Mouse (Mus musculus) embryonic fibroblast, embryonic 13.5 days (primary cell): ENCODE data around the gene Cse1l.

Experiments used
- CTCF ChIP-seq: IDR thresholded peaks from 2 replicates; pipeline ENCODE4 v1.5.1; 2011; ENCODE audit warnings: mild to moderate bottlenecking, control low read depth, low read length, moderate library complexity, borderline replicate concordance; ENCODE audit not compliant: insufficient read depth
- POLR2A ChIP-seq: IDR thresholded peaks from 2 replicates; pipeline ENCODE4 v1.6.1; 2011; ENCODE audit warnings: low read depth, mild to moderate bottlenecking, control low read depth, low read length, moderate library complexity

- TF ChIP-seq POLR2A = no peak
- TF ChIP-seq CTCF = no peak
Measured at GRCm38 (mm10) chr2:166886231-166886630, 19.6 kb upstream of the Cse1l start.
